Mouse (Mus musculus) C2C12 (cell line): ENCODE results near the gene Ern1. TPM values are rescaled to one million over a fixed set of nuclear protein-coding genes. Genes with fewer than 3 reads are reported as not detected.

ENCODE experiments used
- H3K27me3 ChIP-seq: one replicate; pipeline ENCODE4 v1.6.1; 2011; ENCODE audit not compliant: control insufficient read depth, insufficient read depth, insufficient read length
- H3K36me3 ChIP-seq: one replicate; pipeline ENCODE4 v1.6.1; 2011; ENCODE audit not compliant: control insufficient read depth, insufficient read depth
- H3K4me3 ChIP-seq: one replicate; pipeline ENCODE4 v1.5.1; 2011; ENCODE audit warnings: mild to moderate bottlenecking, control low read depth; ENCODE audit not compliant: poor library complexity, insufficient read depth, severe bottlenecking
- H3K79me2 ChIP-seq: one replicate; pipeline ENCODE4 v1.6.1; 2011; ENCODE audit not compliant: control insufficient read depth, insufficient read depth
- H3K79me3 ChIP-seq: one replicate; pipeline ENCODE4 v1.6.1; 2011; ENCODE audit warnings: low read depth, control low read depth
- H3ac ChIP-seq: one replicate; pipeline ENCODE3; 2011; ENCODE audit warnings: low read depth; ENCODE audit not compliant: control insufficient read depth, insufficient read length
- CEBPB ChIP-seq: IDR thresholded peaks from one replicate; pipeline ENCODE4 v1.6.1; 2011; ENCODE audit warnings: low read depth, mild to moderate bottlenecking, control low read depth, moderate library complexity
- CTCF ChIP-seq: IDR thresholded peaks from one replicate; pipeline ENCODE4 v1.5.1; 2011; ENCODE audit not compliant: control insufficient read depth, insufficient read depth, insufficient read length
- FOSL1 ChIP-seq: IDR thresholded peaks from one replicate; pipeline ENCODE4 v1.8.0; 2011; ENCODE audit warnings: mild to moderate bottlenecking, low read length; ENCODE audit not compliant: poor library complexity, insufficient read depth, severe bottlenecking
- MAX ChIP-seq: IDR thresholded peaks from one replicate; pipeline ENCODE4 v1.6.1; 2011; ENCODE audit warnings: mild to moderate bottlenecking, control low read depth
- MYOD1 ChIP-seq: IDR thresholded peaks from one replicate; pipeline ENCODE4 v1.6.1; 2011; ENCODE audit warnings: low read depth; ENCODE audit not compliant: control insufficient read depth, insufficient read length
- MYOG ChIP-seq: IDR thresholded peaks from one replicate; pipeline ENCODE4 v1.6.1; 2011; ENCODE audit not compliant: control insufficient read depth, insufficient read length; ENCODE audit errors: extremely low read depth
- USF1 ChIP-seq: IDR thresholded peaks from one replicate; pipeline ENCODE4 v1.6.1; 2011; ENCODE audit warnings: low read depth, mild to moderate bottlenecking, control low read depth, moderate library complexity
- polyA plus RNA-seq: library from polyadenylated mRNA; unstranded; fragments of >200 nt; fragmentation: generic; extraction: Trizol; gene quantifications from one replicate; pipeline ENCODE4 v1.2.1, GENCODE M21; 2012; ENCODE audit warnings: missing spikeins

Gene Ern1
- polyA plus RNA-seq, 1 experiment: 6.0 TPM

GRCm38 (mm10) chr11:106486866-106487732 is 553 bp downstream of the Ern1 start:
- no peaks in the 10 kb centered on the region for H3K27me3 ChIP-seq

GRCm38 (mm10) chr11:106486042-106486865 is 1.4 kb downstream of the Ern1 start:
- H3K36me3 ChIP-seq: no peaks in the 10 kb centered on the region
- TF ChIP-seq CTCF: no peak
- no peak for TF ChIP-seq USF1
- TF ChIP-seq MYOD1: no peak
- no peak for TF ChIP-seq FOSL1
- TF ChIP-seq CEBPB: no peak
- TF ChIP-seq MYOG: no peak
- no peak for TF ChIP-seq MAX
- peak overlapping the region; percentile 5 for H3ac ChIP-seq
- peaks cover 48% of the 10 kb centered on the region for H3K79me3 ChIP-seq
- H3K79me2 ChIP-seq: peaks cover 61% of the 10 kb centered on the region
- H3K27me3 ChIP-seq: no peaks in the 10 kb centered on the region
- peak overlapping the region; percentile 68 for H3K4me3 ChIP-seq

More at GRCm38 (mm10) chr11:106486866-106487732, 553 bp downstream of the Ern1 start:
- peaks cover 41% of the 10 kb centered on the region for H3K79me3 ChIP-seq
- H3ac ChIP-seq: peak overlapping the region; percentile 90
- H3K36me3 ChIP-seq: no peaks in the 10 kb centered on the region
- H3K79me2 ChIP-seq: peaks cover 53% of the 10 kb centered on the region
- TF ChIP-seq CEBPB: no peak
- TF ChIP-seq CTCF: peak; percentile 5
- peak overlapping the region; percentile 68 for H3K4me3 ChIP-seq

GRCm38 (mm10) chr11:106485611-106486010 is 2.0 kb downstream of the Ern1 start:
- H3K27me3 ChIP-seq: no peaks in the 10 kb centered on the region

GRCm38 (mm10) chr11:106484875-106485274 is 2.8 kb downstream of the Ern1 start:
- Histone ChIP-seq H3K4me3 (no peak overlapping the region), H3K36me3 (no peaks in the 10 kb centered on the region), H3K27me3 (no peaks in the 10 kb centered on the region), H3K79me3 (peaks cover 52% of the 10 kb centered on the region), H3K79me2 (peaks cover 71% of the 10 kb centered on the region), H3ac (no peak overlapping the region)
- TF ChIP-seq CEBPB (no peak), MYOD1 (no peak), CTCF (no peak), FOSL1 (no peak)

More at GRCm38 (mm10) chr11:106485611-106486010, 2.0 kb downstream of the Ern1 start:
- H3K36me3 ChIP-seq: no peaks in the 10 kb centered on the region
- H3K79me3 ChIP-seq: peaks cover 48% of the 10 kb centered on the region
- TF ChIP-seq MAX (no peak), CEBPB (no peak), FOSL1 (no peak), MYOG (no peak), USF1 (no peak), MYOD1 (no peak), CTCF (no peak)
- H3K79me2 ChIP-seq: peaks cover 66% of the 10 kb centered on the region
- H3ac ChIP-seq: no peak overlapping the region
- H3K4me3 ChIP-seq: peak overlapping the region; percentile 8

GRCm38 (mm10) chr11:106482867-106483266 is 4.8 kb downstream of the Ern1 start:
- H3K79me2 ChIP-seq: peaks cover 91% of the 10 kb centered on the region
- H3K4me3 ChIP-seq: no peak overlapping the region
- peaks cover 72% of the 10 kb centered on the region for H3K79me3 ChIP-seq
- no peak overlapping the region for H3ac ChIP-seq
- no peaks in the 10 kb centered on the region for H3K27me3 ChIP-seq
- TF ChIP-seq USF1 (no peak), CEBPB (peak; percentile 91), MAX (no peak), MYOD1 (no peak), FOSL1 (no peak), MYOG (no peak), CTCF (no peak)
- peaks cover 1% of the 10 kb centered on the region for H3K36me3 ChIP-seq

GRCm38 (mm10) chr11:106481651-106482050 is 6.0 kb downstream of the Ern1 start:
- H3K27me3 ChIP-seq: no peaks in the 10 kb centered on the region
- H3ac ChIP-seq: no peak overlapping the region
- H3K79me3 ChIP-seq: peaks cover 76% of the 10 kb centered on the region
- peaks cover 96% of the 10 kb centered on the region for H3K79me2 ChIP-seq
- peaks cover 4% of the 10 kb centered on the region for H3K36me3 ChIP-seq
- TF ChIP-seq MAX (no peak), MYOG (no peak), FOSL1 (no peak), CTCF (no peak), MYOD1 (no peak), USF1 (no peak), CEBPB (no peak)
- no peak overlapping the region for H3K4me3 ChIP-seq
